In genomic region chr11:22973599-22973998, GRCm38 (mm10) we compare ENCODE assay signal across 7 mouse cellular contexts. TPM values are rescaled to one million over a fixed set of nuclear protein-coding genes. Genes with fewer than 3 reads are reported as not detected.
DNase-seq lines count a peak whose midpoint lies in the region; ATAC-seq and TF ChIP-seq lines count a peak whose summit lies in the region.

No protein-coding gene starts in this region.

- H3K4me3 ChIP-seq in lung, embryonic 15.5 days = peak overlapping the region; percentile 53
- peak overlapping the region; percentile 99 for H3K4me3 ChIP-seq in cortical plate, adult 2 months (ENCODE audit: insufficient read depth, low read length)
- peak overlapping the region; percentile 50 for H3K4me3 ChIP-seq in hindbrain, embryonic 15.5 days
- H3K4me3 ChIP-seq in midbrain, embryonic 13.5 days (replicated peaks) = peak overlapping the region; percentile 59

- peak overlapping the region; percentile 46 for H3K9ac ChIP-seq in lung, embryonic 15.5 days
- H3K9ac ChIP-seq in hindbrain, embryonic 15.5 days = peak overlapping the region; percentile 45
- H3K9ac ChIP-seq in midbrain, embryonic 13.5 days (replicated peaks) = peak overlapping the region; percentile 65

- H3K9me3 ChIP-seq in lung, embryonic 15.5 days = 0 out of 2 replicates have a peak, but pooled peaks cover 16% of the 10 kb centered on the region
- peaks cover 11% of the 10 kb centered on the region; the same call in 1 of the 2 replicates for H3K9me3 ChIP-seq in hindbrain, embryonic 15.5 days
- peaks cover 25% of the 10 kb centered on the region for H3K9me3 ChIP-seq in midbrain, embryonic 13.5 days

- peaks cover 16% of the 10 kb centered on the region for H3K4me1 ChIP-seq in lung, embryonic 15.5 days
- H3K4me1 ChIP-seq in cortical plate, adult 2 months (ENCODE audit: control insufficient read depth, insufficient read depth, low read length) = peaks cover 2% of the 10 kb centered on the region
- H3K4me1 ChIP-seq in hindbrain, embryonic 15.5 days (replicated peaks) = peaks cover 38% of the 10 kb centered on the region
- H3K4me1 ChIP-seq in midbrain, embryonic 13.5 days (replicated peaks) = peaks cover 43% of the 10 kb centered on the region

- H3K27ac ChIP-seq in lung, embryonic 15.5 days = peak overlapping the region; percentile 72
- no peak overlapping the region for H3K27ac ChIP-seq in cortical plate, adult 2 months (ENCODE audit: insufficient read depth, low read length)
- H3K27ac ChIP-seq in hindbrain, embryonic 15.5 days (replicated peaks) = peak overlapping the region; percentile 72
- H3K27ac ChIP-seq in midbrain, embryonic 13.5 days = peak overlapping the region; percentile 59

- peaks cover 29% of the 10 kb centered on the region; the same call in 1 of the 2 replicates for H3K36me3 ChIP-seq in lung, embryonic 15.5 days
- H3K36me3 ChIP-seq in hindbrain, embryonic 15.5 days = peaks cover 16% of the 10 kb centered on the region
- peaks cover 41% of the 10 kb centered on the region for H3K36me3 ChIP-seq in midbrain, embryonic 13.5 days

- no peak for ATAC-seq in lung, embryonic 15.5 days (ENCODE audit: borderline replicate concordance, extremely low read depth, low FRiP score, low TSS enrichment)
- no peak for ATAC-seq in hindbrain, embryonic 15.5 days (ENCODE audit: low FRiP score, low read depth)
- no peak for ATAC-seq in midbrain, embryonic 13.5 days
- ATAC-seq in inflammation-experienced regulatory T-cells, adult 6 months = no peak

- H3K4me2 ChIP-seq in lung, embryonic 15.5 days = peak overlapping the region; percentile 59
- H3K4me2 ChIP-seq in hindbrain, embryonic 15.5 days = peak overlapping the region; percentile 56
- H3K4me2 ChIP-seq in midbrain, embryonic 13.5 days (replicated peaks) = peak overlapping the region; percentile 70

- no peaks in the 10 kb centered on the region for H3K27me3 ChIP-seq in lung, embryonic 15.5 days
- no peaks in the 10 kb centered on the region for H3K27me3 ChIP-seq in hindbrain, embryonic 15.5 days
- no peaks in the 10 kb centered on the region for H3K27me3 ChIP-seq in midbrain, embryonic 13.5 days

- 33% methylated on average over 14 of the region's 14 CpGs for WGBS in lung, embryonic 15.5 days
- 49% methylated on average over 14 of the region's 14 CpGs for WGBS in hindbrain, embryonic 15.5 days
- WGBS in midbrain, embryonic 13.5 days = 42% methylated on average over 14 of the region's 14 CpGs

- TF ChIP-seq POLR2A in cortical plate, adult 2 months (IDR thresholded peaks at IDR 0.05; ENCODE audit: extremely low read depth, insufficient read depth, low read length) = 0 out of 2 replicates have a peak, but pooled peaks have one; percentile 6

- DNase-seq in lung, postnatal 4 days = no peak
- DNase-seq in ovary, postnatal 14 days (ENCODE audit: low spot score) = no peak

- TF ChIP-seq CTCF in cortical plate, adult 2 months (IDR thresholded peaks at IDR 0.05; ENCODE audit: extremely low read depth, insufficient read depth, low read length) = no peak

RNA-seq across cellular contexts. Expression of gene Zrsr1, which starts 1.8 kb away (rescaled TPM):
- 2.8 and 2.9 TPM in 2 replicates for polyA plus RNA-seq in lung, embryonic 15.5 days (2015; fragmentation: Nextera tagmentation; extraction: Ambion mirVana)
- polyA plus RNA-seq in cortical plate, adult 2 months (2012; rRNA removed) = 54.6 and 58.5 TPM in 2 replicates
- 7.1 and 8.0 TPM in 2 replicates for polyA plus RNA-seq in hindbrain, embryonic 15.5 days (2015; fragmentation: Nextera tagmentation; extraction: Ambion mirVana)
- polyA plus RNA-seq in midbrain, embryonic 13.5 days (2015; fragmentation: Nextera tagmentation; extraction: Ambion mirVana) = 5.8 and 6.7 TPM in 2 replicates
- polyA plus RNA-seq in inflammation-experienced regulatory T-cells, adult 6 months (2017; shearing (Covaris generic)) = 10 to 100 TPM in 1 of 3 experiments, 1 to 10 TPM in 2; 6.2 to 11.1 (median 8.8) TPM

RNA-seq across cellular contexts. Expression of gene Gm28048, which starts 8.3 kb away (rescaled TPM):
- polyA plus RNA-seq in lung, embryonic 15.5 days (2015; fragmentation: Nextera tagmentation; extraction: Ambion mirVana) = 14.6 and 16.3 TPM in 2 replicates
- polyA plus RNA-seq in cortical plate, adult 2 months (2012; rRNA removed) = 4.5 and 7.3 TPM in 2 replicates
- 3.7 and 3.9 TPM in 2 replicates for polyA plus RNA-seq in hindbrain, embryonic 15.5 days (2015; fragmentation: Nextera tagmentation; extraction: Ambion mirVana)
- 2.7 and 4.4 TPM in 2 replicates for polyA plus RNA-seq in midbrain, embryonic 13.5 days (2015; fragmentation: Nextera tagmentation; extraction: Ambion mirVana)
- polyA plus RNA-seq in inflammation-experienced regulatory T-cells, adult 6 months (2017; shearing (Covaris generic)) = 10 to 100 TPM; 32.2 to 37.8 (median 34.9) TPM

RNA-seq across cellular contexts. Expression of gene Commd1, which starts 8.6 kb away (rescaled TPM):
- polyA plus RNA-seq in lung, embryonic 15.5 days (2015; fragmentation: Nextera tagmentation; extraction: Ambion mirVana) = 368 and 400 TPM in 2 replicates
- polyA plus RNA-seq in cortical plate, adult 2 months (2012; rRNA removed) = 39.4 TPM in 2 replicates
- 245 and 261 TPM in 2 replicates for polyA plus RNA-seq in hindbrain, embryonic 15.5 days (2015; fragmentation: Nextera tagmentation; extraction: Ambion mirVana)
- 307 and 311 TPM in 2 replicates for polyA plus RNA-seq in midbrain, embryonic 13.5 days (2015; fragmentation: Nextera tagmentation; extraction: Ambion mirVana)
- 100 to 1,000 TPM in 1 of 3 experiments, 10 to 100 TPM in 2; 72.3 to 139 (median 76.1) TPM for polyA plus RNA-seq in inflammation-experienced regulatory T-cells, adult 6 months (2017; shearing (Covaris generic))

RNA-seq across cellular contexts. Expression of gene Cct4, which starts 16.7 kb away (rescaled TPM):
- 265 and 271 TPM in 2 replicates for polyA plus RNA-seq in lung, embryonic 15.5 days (2015; fragmentation: Nextera tagmentation; extraction: Ambion mirVana)
- polyA plus RNA-seq in cortical plate, adult 2 months (2012; rRNA removed) = 62.2 and 64.7 TPM in 2 replicates
- polyA plus RNA-seq in hindbrain, embryonic 15.5 days (2015; fragmentation: Nextera tagmentation; extraction: Ambion mirVana) = 259 and 275 TPM in 2 replicates
- polyA plus RNA-seq in midbrain, embryonic 13.5 days (2015; fragmentation: Nextera tagmentation; extraction: Ambion mirVana) = 315 and 322 TPM in 2 replicates
- polyA plus RNA-seq in inflammation-experienced regulatory T-cells, adult 6 months (2017; shearing (Covaris generic)) = 100 to 1,000 TPM; 197 to 230 (median 201) TPM

RNA-seq across cellular contexts. Expression of gene Fam161a, which starts 33.7 kb away (rescaled TPM):
- 5.5 and 5.8 TPM in 2 replicates for polyA plus RNA-seq in lung, embryonic 15.5 days (2015; fragmentation: Nextera tagmentation; extraction: Ambion mirVana)
- 3.5 and 5.3 TPM in 2 replicates for polyA plus RNA-seq in cortical plate, adult 2 months (2012; rRNA removed)
- 4.5 and 5.8 TPM in 2 replicates for polyA plus RNA-seq in hindbrain, embryonic 15.5 days (2015; fragmentation: Nextera tagmentation; extraction: Ambion mirVana)
- polyA plus RNA-seq in midbrain, embryonic 13.5 days (2015; fragmentation: Nextera tagmentation; extraction: Ambion mirVana) = 4.8 and 5.0 TPM in 2 replicates
- 1 to 10 TPM; 2.0 to 6.1 (median 2.8) TPM for polyA plus RNA-seq in inflammation-experienced regulatory T-cells, adult 6 months (2017; shearing (Covaris generic))
